Mouse (Mus musculus) embryonic facial prominence, embryonic 14.5 days (tissue): ENCODE measurements around the gene Il2ra. TPM values are rescaled to one million over a fixed set of nuclear protein-coding genes. Genes with fewer than 3 reads are reported as not detected.
"Not testable (repeated sequence)": the region's sequence is repeated elsewhere in the genome, so short reads cannot be mapped to it uniquely, and the experiment has no call there.

Experiments
- ATAC-seq: fragments of 200-750 bp; cut with Nextera tagmentation; 2 replicates; pipeline ENCODE4 v1.8.0; 2017; ENCODE audit warnings: low read depth, moderate number of reproducible peaks, moderate TSS enrichment
- DNase-seq: peaks from one replicate; pipeline ENCODE4 v3.0.0-alpha.2; 2015; ENCODE audit warnings: low spot score
- H3K27ac ChIP-seq: fragments of 300-500 bp; sonication (generic); replicated peaks from 2 replicates; pipeline ENCODE4 v1.5.1; 2014; ENCODE audit warnings: low read depth, mild to moderate bottlenecking, low read length, moderate library complexity
- H3K27me3 ChIP-seq: fragments of 300-500 bp; sonication (generic); replicated peaks from 2 replicates; pipeline ENCODE4 v1.6.1; 2014; ENCODE audit warnings: low read length; ENCODE audit not compliant: control insufficient read depth, insufficient read depth
- H3K36me3 ChIP-seq: fragments of 300-500 bp; sonication (generic); 2 replicates; pipeline ENCODE4 v1.6.1; 2014; ENCODE audit warnings: low read length, mixed read lengths; ENCODE audit not compliant: control insufficient read depth, insufficient read depth
- H3K4me1 ChIP-seq: fragments of 300-500 bp; sonication (generic); 2 replicates; pipeline ENCODE4 v1.6.1; 2014; ENCODE audit warnings: antibody characterized with exemption, low read length; ENCODE audit not compliant: control insufficient read depth, insufficient read depth
- H3K4me2 ChIP-seq: fragments of 300-500 bp; sonication (generic); 2 replicates; pipeline ENCODE4 v1.6.1; 2014; ENCODE audit warnings: low read depth, mild to moderate bottlenecking, low read length, moderate library complexity, mixed read lengths
- H3K4me3 ChIP-seq: fragments of 300-500 bp; sonication (generic); 2 replicates; pipeline ENCODE4 v1.5.1; 2014; ENCODE audit warnings: low read depth, mild to moderate bottlenecking, low read length
- H3K9ac ChIP-seq: fragments of 300-500 bp; sonication (generic); 2 replicates; pipeline ENCODE4 v1.6.1; 2014; ENCODE audit warnings: low read depth, mild to moderate bottlenecking, low read length, moderate library complexity, mixed read lengths
- H3K9me3 ChIP-seq: fragments of 300-500 bp; sonication (generic); 2 replicates; pipeline ENCODE4 v1.6.1; 2016; ENCODE audit warnings: low read length; ENCODE audit not compliant: control insufficient read depth
- WGBS: fragments of 180-500 bp; shearing (Covaris S2); extraction: QIAGEN DNeasy Blood & Tissue Kit; methylation state at CpG from one replicate; pipeline ENCODE4 v1.1.7; 2014; 5-methylcytosine and 5-hydroxymethylcytosine counted together
- polyA plus RNA-seq: library from polyadenylated mRNA; unstranded; fragments of >200 nt; fragmentation: Nextera tagmentation; extraction: Ambion mirVana; gene quantifications from 2 replicates; pipeline ENCODE4 v1.2.1, GENCODE M21; 2014

Gene Il2ra
- not detected in 2 replicates for polyA plus RNA-seq

GRCm38 (mm10) chr2:11642451-11642941 lies at the start of gene Il2ra:
Gene Il2ra, plus strand, starts transcription at chr2:11642807.
- no peaks in the 10 kb centered on the region for H3K4me1 ChIP-seq
- no peak within 1 kb of the TSS for H3K27ac ChIP-seq
- no peaks in the 10 kb centered on the region for H3K36me3 ChIP-seq
- no peak for ATAC-seq
- DNase-seq = no peak
- no peak within 1 kb of the TSS for H3K4me2 ChIP-seq
- H3K27me3 ChIP-seq = no peaks in the 10 kb centered on the region
- H3K9ac ChIP-seq = no peak within 1 kb of the TSS
- 79% methylated on average over 3 of the region's 3 CpGs for WGBS
- H3K4me3 ChIP-seq = no peak within 1 kb of the TSS
- H3K9me3 ChIP-seq = no peaks in the 10 kb centered on the region

- Histone ChIP-seq H3K4me1 (0 out of 2 replicates have a peak, but pooled peaks cover under 1% of the 10 kb centered on the region), H3K9me3 (no peaks in the 10 kb centered on the region), H3K9ac (no peak overlapping the region), H3K27ac (no peak overlapping the region), H3K4me3 (no peak overlapping the region), H3K27me3 (no peaks in the 10 kb centered on the region), H3K36me3 (peaks cover 90% of the 10 kb centered on the region), H3K4me2 (no peak overlapping the region)
- ATAC-seq (no peak), DNase-seq (no peak)
- 82% methylated on average over 2 of the region's 2 CpGs for WGBS
These were observed 45.9 kb upstream of the Il2ra start for GRCm38 (mm10) chr2:11596690-11597089.

GRCm38 (mm10) chr2:11597906-11598305 lies 44.7 kb upstream of the Il2ra start:
- peaks cover 78% of the 10 kb centered on the region for H3K36me3 ChIP-seq
- H3K27ac ChIP-seq = no peak overlapping the region
- ATAC-seq = no peak
- H3K4me2 ChIP-seq = no peak overlapping the region
- no peaks in the 10 kb centered on the region for H3K9me3 ChIP-seq
- H3K27me3 ChIP-seq = no peaks in the 10 kb centered on the region
- no peak overlapping the region for H3K4me3 ChIP-seq
- 95% methylated on average over 7 of the region's 7 CpGs for WGBS
- H3K9ac ChIP-seq = no peak overlapping the region
- 0 out of 2 replicates have a peak, but pooled peaks cover 3% of the 10 kb centered on the region for H3K4me1 ChIP-seq
- no peak for DNase-seq

DNA sequence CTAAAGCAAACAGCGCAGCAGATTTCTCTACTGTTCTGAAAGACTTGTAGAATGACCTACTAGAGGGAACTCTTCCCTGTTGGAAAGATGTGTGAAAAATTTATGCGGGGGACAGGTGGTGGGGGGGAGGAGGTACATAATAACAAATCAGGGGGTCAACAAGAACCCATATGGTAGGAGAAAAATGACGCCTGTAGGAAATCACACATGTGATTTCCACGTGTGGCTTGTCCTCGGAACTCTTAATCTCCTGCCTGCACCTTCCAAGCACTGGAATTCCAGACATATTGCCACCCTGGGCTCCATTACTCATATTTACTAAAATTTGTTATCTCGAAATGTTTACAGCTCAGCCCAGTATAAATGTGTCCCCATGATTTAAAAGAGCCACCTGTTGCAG lies 40.8 kb upstream of the Il2ra start:
- ATAC-seq (no peak), DNase-seq (no peak)
- H3K4me1 ChIP-seq = 0 out of 2 replicates have a peak, but pooled peaks cover 3% of the 10 kb centered on the region

DNA sequence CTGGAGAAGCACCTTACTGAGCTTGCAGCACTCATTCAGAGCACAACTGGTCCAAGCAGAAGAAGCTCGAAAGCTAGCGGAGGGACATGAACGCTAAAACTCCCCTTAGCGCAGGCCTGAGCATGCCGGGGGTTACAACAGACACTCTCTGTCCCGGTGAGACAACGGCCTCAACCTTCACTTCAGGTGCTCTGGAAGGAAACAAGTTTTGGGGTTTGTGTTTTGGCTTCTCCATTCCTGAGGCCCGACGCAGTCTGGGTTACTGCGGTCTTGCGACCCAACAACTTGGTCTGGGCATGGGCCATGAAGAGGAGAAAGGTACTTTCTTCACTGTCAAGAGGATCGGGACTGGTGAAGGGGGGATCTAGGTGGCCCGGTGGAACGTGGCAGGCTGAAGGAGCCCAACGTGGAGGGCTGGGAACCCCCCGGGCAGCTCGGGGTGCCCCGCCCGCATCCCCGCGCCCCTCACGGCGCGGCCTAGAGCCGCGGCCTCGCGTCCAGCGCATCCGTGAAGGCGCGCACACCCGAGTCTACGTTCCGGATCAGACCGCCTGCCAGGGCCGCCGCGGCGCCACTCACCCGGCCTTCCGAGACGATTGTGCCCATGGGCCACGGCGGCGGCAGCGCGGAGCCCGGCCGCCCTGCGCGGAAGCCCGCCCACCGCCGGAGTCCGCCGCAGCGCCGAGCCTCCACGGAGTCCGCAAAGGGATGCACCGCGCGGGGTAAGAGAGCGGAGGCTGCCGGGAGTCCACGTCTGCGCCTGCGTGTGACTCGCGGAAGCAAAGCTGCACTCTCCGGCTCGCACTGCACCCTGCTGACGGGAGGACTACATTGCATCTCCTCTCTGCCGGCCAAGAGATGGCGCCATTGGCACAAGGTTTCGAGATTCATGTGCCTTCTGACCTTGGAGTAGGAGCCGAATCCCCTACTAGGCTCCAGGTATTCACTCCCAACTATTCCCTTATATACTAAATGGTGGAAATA lies 39.8 kb upstream of the Il2ra start:
- H3K27me3 ChIP-seq = no peaks in the 10 kb centered on the region
- DNase-seq (peak; percentile 96), ATAC-seq (peak; percentile 99)
- H3K4me1 ChIP-seq = 0 out of 2 replicates have a peak, but pooled peaks cover 3% of the 10 kb centered on the region
- H3K27ac ChIP-seq = peak overlapping the region; percentile 72
- WGBS = under 1% methylated on average over 46 of the region's 78 CpGs
- peaks cover 35% of the 10 kb centered on the region for H3K36me3 ChIP-seq
- H3K4me3 ChIP-seq = peak overlapping the region; percentile 95
- peak overlapping the region; percentile 99 for H3K9ac ChIP-seq
- H3K4me2 ChIP-seq = peak overlapping the region; percentile 61
- H3K9me3 ChIP-seq = no peaks in the 10 kb centered on the region

More for the DNA sequence above, 40.8 kb upstream of the Il2ra start:
- Histone ChIP-seq H3K4me3 (peak overlapping the region; percentile 95), H3K27ac (no peak overlapping the region), H3K36me3 (peaks cover 45% of the 10 kb centered on the region), H3K27me3 (no peaks in the 10 kb centered on the region), H3K4me2 (peak overlapping the region; percentile 61), H3K9me3 (no peaks in the 10 kb centered on the region), H3K9ac (peak overlapping the region; percentile 99)
- 77% methylated on average over 6 of the region's 6 CpGs for WGBS

GRCm38 (mm10) chr2:11604053-11604452 lies 38.6 kb upstream of the Il2ra start, which contains the start of gene Rbm17:
Gene Rbm17, minus strand, starts transcription at chr2:11604153.
- no peak for DNase-seq
- ATAC-seq = no peak
- 0 out of 2 replicates have a peak, but pooled peaks cover 3% of the 10 kb centered on the region for H3K4me1 ChIP-seq
- WGBS = 86% methylated on average over 5 of the region's 5 CpGs
- H3K9me3 ChIP-seq = no peaks in the 10 kb centered on the region
- H3K9ac ChIP-seq = peak within 1 kb of the TSS; percentile 99
- peak within 1 kb of the TSS; percentile 95 for H3K4me3 ChIP-seq
- H3K4me2 ChIP-seq = peak within 1 kb of the TSS; percentile 61; the same call in 1 of the 2 replicates
- no peaks in the 10 kb centered on the region for H3K27me3 ChIP-seq
- H3K27ac ChIP-seq = peak within 1 kb of the TSS; percentile 72
- peaks cover 23% of the 10 kb centered on the region for H3K36me3 ChIP-seq

- H3K27ac ChIP-seq = no peak overlapping the region
- no peaks in the 10 kb centered on the region for H3K9me3 ChIP-seq
- H3K27me3 ChIP-seq = no peaks in the 10 kb centered on the region
- ATAC-seq (no peak), DNase-seq (no peak)
- H3K9ac ChIP-seq = no peak overlapping the region
- 0 out of 2 replicates have a peak, but pooled peaks cover 3% of the 10 kb centered on the region for H3K4me1 ChIP-seq
- H3K36me3 ChIP-seq = peaks cover 14% of the 10 kb centered on the region
- H3K4me3 ChIP-seq = no peak overlapping the region
- H3K4me2 ChIP-seq = no peak overlapping the region
These were observed 37.7 kb upstream of the Il2ra start for GRCm38 (mm10) chr2:11604911-11605310.

DNA sequence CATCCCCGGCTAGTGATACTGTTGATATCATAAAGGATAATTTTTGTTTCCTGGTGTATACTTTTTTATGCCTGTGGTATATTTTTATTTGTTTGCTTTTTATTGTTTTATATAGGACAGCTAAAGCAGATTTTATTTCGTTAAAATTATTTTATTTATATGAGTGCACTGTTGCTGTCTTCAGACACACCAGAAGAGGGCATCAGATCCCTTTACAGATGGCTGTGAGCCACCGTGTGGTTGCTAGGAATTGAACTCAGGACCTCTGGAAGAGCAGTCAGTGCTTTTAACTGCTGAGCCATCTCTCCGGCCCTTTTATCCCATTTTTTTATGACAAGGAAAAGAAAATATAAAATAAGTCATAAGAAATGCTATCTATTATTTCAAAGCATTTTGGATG lies 35.9 kb upstream of the Il2ra start:
- H3K4me1 ChIP-seq, ATAC-seq, H3K27me3 ChIP-seq, H3K36me3 ChIP-seq, H3K4me3 ChIP-seq, H3K9me3 ChIP-seq, H3K27ac ChIP-seq, H3K4me2 ChIP-seq, H3K9ac ChIP-seq, DNase-seq: not testable (repeated sequence)
- 74% methylated on average over 4 of the region's 4 CpGs for WGBS
